Mouse (Mus musculus): ENCODE data around the gene Gm13288.
"Not testable (repeated sequence)": the region's sequence is repeated elsewhere in the genome, so short reads cannot be mapped to it uniquely, and the experiment has no call there.

Gene Gm13288

DNA sequence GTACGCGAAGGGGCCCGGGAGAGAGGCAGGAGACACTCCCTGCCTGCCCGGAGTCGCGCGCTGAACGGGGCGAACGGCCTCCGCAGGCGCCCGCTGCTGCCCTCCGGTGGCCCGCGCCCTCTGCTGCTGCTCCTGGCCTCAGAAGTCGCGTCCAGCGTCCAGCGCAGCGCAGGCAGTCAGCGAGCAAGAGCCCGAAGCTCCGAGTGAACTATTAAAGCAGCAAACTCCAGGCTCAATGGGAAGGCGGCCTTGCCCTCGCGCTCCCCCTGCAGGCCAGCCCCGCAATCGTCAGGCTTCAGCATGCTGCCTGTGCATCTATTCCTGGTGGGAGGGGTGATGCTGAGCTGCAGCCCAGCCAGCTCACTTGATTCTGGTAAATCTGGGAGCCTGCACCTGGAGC is 2.4 kb upstream of the Gm13288 start, which contains the start of gene Gm13287:
Gm13287 (plus strand) TSS at position 301 of the 400 bp plus-strand sequence.
- not testable (repeated sequence) for DNase-seq

DNA sequence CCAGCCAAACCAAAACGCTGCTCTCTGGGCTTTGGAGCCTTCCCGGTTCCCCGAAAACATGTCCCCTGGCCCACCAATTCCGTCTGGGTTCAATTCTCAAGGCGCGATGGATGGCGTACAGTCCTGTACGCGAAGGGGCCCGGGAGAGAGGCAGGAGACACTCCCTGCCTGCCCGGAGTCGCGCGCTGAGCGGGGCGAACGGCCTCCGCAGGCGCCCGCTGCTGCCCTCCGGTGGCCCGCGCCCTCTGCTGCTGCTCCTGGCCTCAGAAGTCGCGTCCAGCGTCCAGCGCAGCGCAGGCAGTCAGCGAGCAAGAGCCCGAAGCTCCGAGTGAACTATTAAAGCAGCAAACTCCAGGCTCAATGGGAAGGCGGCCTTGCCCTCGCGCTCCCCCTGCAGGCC is 430 bp downstream of the Gm13288 start:
- peak; percentile 34 for DNase-seq

DNA sequence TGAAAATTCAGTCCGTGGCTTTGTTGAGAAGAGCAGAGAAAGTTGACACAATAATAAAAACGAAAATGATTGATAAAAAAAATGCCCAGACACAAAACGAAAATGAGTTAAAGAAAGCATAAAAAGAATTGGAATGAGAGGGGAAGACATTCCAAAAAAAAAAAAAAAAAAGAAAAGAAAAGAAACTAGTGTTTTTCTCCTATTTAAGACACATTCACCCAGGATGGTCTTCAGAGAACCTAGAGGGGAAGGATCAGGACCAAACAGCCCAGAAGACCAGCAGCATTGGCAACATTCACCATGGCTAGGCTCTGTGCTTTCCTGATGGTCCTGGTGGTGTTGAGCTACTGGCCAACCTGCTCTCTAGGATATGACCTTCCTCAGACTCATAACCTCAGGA is 10.6 kb downstream of the Gm13288 start, which contains the start of gene Ifna7:
Ifna7 (plus strand) TSS at position 301 of the 400 bp plus-strand sequence.
- DNase-seq: no peak

DNA sequence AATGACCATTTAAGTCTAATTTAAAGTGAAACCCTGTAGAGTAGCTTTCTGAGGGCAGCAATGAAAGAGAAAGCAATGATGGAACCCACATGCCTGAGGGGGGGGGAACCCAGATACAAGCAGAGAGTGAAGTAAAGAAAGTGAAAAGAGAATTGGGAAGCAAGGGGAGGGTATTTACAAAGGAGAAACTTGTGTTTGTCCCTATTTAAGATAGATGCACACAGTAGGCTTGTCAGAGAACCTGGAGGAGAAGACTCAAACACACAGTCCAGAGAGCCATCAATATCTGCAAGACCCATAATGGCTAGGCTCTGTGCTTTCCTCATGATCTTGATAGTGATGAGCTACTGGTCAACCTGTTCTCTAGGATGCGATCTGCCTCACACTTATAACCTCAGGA is 14.3 kb downstream of the Gm13288 start, which contains the start of gene Ifna11:
Ifna11 (plus strand) TSS at position 301 of the 400 bp plus-strand sequence.
- DNase-seq: no peak

DNA sequence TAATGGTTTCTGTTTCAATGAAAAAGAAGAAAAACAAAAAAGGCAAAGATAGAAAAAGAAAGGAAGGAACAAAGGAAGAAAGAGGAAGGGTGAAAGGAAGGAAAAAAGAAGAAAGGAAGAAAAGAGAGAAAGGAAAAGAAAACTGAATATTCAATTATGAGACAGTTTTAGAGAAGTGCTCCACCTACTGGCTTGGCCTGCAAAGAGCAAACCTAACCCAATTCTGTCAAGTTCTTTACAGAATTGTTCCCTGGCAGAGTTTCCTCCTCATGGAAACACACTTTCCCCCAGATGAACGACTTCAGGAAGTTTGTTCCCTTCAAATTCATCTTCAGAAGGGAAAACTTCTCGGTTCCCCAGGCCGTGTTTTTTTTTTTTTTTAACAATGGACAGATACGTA is 17.7 kb downstream of the Gm13288 start:
- no peak for DNase-seq

DNA sequence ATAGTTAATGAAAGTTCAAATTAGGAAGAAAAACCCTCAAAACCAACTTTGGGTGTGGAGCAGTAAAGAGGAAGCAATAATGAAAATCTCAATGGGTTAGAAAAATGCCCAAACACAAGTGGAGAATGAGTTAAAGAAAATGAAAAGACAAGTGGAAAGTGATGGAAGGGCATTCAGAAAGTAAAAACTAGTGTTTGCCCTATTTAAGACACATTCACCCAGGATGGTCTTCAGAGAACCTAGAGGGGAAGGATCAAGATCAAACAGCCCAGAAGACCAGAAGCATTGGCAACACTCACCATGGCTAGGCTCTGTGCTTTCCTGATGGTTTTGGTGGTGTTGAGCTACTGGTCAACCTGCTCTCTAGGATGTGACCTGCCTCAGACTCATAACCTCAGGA is 21.8 kb downstream of the Gm13288 start, which contains the start of gene Ifna6:
Ifna6 (plus strand) TSS at position 301 of the 400 bp plus-strand sequence.
- not testable (repeated sequence) for DNase-seq

DNA sequence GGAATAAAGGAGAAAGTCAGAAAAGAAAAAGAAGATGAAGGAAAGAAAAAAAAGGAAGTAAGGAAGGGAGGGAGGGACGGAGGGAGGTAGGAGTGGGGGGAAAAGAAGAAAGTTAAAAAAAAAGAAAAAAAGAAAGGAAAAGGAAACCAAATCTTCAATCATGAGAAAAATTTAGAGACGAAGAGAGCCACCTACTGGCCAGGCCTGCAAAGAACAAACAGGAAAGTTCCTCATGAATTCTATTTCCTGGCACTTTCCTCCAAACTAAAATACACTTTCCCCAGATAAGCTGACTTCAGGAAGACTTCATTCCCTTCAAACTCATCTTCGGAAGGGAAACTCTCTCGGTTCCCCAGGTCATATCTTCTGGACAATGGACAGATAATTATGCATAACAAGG is 25.2 kb downstream of the Gm13288 start:
- peak; percentile 22 for DNase-seq

DNA sequence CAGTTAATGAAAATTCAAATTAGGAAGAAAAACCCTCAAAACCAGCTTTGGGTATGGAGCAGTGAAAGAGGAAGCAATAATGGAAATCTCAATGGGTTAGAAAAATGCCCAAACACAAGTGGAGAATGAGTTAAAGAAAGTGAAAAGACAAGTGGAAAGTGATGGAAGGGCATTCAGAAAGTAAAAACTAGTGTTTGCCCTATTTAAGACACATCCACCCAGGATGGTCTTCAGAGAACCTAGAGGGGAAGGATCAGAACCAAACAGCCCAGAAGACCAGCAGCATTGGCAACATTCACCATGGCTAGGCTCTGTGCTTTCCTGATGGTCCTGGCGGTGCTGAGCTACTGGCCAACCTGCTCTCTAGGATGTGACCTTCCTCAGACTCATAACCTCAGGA is 29.9 kb downstream of the Gm13288 start, which contains the start of gene Ifna5:
Ifna5 (plus strand) TSS at position 301 of the 400 bp plus-strand sequence.
- not testable (repeated sequence) for DNase-seq

DNA sequence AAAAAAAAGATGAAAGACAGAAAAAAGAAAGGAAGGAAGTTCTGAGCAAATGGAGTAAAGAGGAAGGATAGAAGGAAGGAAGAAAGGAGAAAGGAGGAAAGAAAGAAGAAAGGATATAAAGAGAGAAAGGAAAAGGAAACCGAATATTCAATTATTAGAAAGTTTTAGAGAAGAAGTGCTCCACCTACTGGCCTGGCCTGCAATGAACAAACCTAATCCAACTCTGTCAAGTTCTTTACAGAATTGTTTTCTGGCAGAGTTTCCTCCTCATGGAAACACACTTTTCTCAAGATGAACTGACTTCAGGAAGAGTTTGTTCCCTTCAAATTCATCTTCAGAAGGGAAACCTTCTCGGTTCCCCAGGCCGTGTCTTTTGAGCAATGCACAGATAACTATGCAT is 33.5 kb downstream of the Gm13288 start:
- DNase-seq: peak; percentile 4

DNA sequence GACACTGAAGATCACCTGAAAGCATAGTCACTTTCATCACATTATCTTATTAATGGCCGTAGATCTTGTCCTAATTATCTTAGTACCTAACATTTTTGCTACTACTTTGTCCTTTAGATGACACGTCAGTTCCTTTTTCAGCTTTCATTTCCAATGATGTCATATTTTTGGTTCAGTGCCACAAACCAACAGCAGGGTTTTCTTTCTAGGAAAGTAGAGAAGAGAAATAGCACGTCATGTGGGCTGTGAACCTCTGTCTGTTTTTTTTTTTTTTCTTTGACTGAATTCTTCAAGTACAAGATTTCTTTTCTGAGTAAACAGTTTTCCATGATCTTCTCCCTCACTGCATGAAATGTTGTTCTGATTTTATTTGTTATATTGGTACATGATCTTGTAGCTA is 34.7 kb downstream of the Gm13288 start:
- DNase-seq: no peak

DNA sequence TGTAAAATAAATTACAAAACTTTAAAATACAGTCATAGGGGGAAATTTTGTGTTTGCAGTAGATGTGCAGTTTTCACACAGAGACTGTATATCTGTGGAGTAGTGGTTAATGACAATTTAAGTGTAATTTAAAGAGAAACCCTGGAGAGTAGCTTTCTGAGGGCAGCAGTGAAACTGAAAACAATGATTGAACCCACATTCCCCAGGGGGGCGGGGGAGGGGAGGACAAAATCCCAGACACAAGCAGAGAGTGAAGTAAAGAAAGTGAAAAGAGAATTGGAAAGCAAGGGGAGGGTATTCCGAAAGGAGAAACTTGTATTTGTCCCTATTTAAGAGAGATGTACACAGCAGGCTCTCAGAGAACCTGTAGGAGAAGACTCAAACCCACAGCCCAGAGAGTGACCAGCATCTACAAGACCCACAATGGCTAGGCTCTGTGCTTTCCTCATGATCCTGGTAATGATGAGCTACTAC is 36.1 kb downstream of the Gm13288 start, which contains the start of gene Ifna4:
Ifna4 (plus strand) TSS at position 424 of the 474 bp plus-strand sequence.
- DNase-seq: no peak

DNA sequence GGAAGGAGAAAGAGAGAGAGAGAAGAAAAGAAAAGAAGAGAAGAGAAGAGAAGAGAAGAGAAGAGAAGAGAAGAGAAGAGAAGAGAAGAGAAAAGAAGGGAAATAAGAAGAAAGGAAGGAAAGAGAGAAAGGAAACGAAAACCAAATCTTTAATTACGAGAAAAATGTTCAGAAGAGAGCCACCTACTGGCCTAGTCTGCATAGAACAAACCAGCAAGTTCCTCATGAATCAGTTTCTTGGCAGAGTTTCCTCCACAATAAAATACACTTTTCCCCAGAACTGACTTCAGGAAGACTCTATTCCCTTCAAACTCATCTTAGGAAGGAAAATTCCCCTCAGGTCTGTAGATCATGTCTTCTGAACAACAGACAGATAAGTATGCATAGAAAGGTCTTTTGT is 40.0 kb downstream of the Gm13288 start:
- DNase-seq: no peak

DNA sequence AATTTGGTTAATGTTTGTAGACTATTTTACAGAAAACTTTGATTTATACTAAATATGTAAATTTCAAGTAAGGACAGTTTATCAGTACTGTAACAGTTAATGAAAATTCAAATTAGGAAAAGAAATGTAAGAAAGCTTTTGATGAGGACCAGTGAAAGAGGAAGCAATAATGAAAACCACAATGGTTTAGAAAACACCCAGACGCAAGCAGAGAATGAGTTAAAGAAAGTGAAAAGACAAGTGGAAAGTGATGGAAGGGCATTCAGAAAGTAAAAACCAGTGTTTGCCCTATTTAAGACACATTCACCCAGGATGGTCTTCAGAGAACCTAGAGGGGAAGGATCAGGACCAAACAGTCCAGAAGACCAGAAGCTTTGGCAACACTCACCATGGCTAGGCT is 44.4 kb downstream of the Gm13288 start, which contains the start of gene Ifna1:
Ifna1 (plus strand) TSS at position 390 of the 400 bp plus-strand sequence.
- no peak for DNase-seq

DNA sequence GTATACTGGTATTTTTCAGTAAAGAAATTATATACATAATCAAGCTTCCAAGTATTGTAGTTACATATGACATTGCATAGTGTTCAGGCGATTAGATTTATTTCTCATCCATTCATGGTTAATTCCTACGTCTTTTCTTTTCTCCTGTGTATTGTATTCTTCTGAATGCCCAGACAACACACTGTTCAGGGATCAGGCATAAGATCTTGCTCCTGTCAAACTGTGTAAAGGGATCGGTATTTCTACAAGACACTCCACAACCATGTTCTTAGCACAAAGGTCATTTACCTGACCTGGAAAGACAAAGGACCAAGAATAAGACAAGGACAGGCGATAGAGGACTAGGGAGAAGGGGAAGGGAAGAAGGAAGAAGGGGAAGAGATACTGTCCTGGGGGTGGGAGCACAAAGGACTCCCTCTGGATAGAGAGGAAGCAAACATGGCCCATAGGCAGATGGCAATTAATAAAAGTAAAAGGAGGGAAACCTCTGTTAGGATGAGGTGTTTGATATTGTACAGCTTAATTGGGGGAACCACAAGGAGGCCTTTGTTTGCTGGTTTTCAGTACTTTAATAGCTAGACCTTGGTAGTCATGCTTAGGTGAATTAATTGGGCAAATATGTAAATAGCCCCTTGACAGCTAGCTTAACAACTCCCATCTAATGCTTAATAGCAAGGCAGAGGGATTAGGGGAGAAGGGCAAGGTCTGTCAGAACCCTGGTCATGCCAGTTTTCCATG is 45.9 kb downstream of the Gm13288 start:
- DNase-seq: no peak
